Mouse (Mus musculus): ENCODE results near the gene Peg10.

Gene Peg10

GRCm38 (mm10) chr6:4746696-4747439 lies at the start of gene Peg10, which contains the start of gene Sgce:
TSS of gene Peg10 (plus strand) at chr6:4747306.
TSS of gene Sgce (minus strand) at chr6:4747207.
- DNase-seq (ENCODE audit: extremely low read depth, low read depth) = no peak

GRCm38 (mm10) chr6:4701641-4702040 lies 45.5 kb upstream of the Peg10 start:
- DNase-seq (ENCODE audit: extremely low read depth, low read depth) = no peak

- no peak for DNase-seq (ENCODE audit: extremely low read depth, low read depth)
These were observed 43.2 kb upstream of the Peg10 start for GRCm38 (mm10) chr6:4703908-4704307.

- DNase-seq (ENCODE audit: extremely low read depth, low read depth) = no peak
These were observed 40.7 kb upstream of the Peg10 start for GRCm38 (mm10) chr6:4706415-4706814.

GRCm38 (mm10) chr6:4708971-4709370 lies 38.1 kb upstream of the Peg10 start:
- no peak for DNase-seq (ENCODE audit: extremely low read depth, low read depth)

GRCm38 (mm10) chr6:4716171-4716570 lies 30.9 kb upstream of the Peg10 start:
- no peak for DNase-seq (ENCODE audit: extremely low read depth, low read depth)

DNA sequence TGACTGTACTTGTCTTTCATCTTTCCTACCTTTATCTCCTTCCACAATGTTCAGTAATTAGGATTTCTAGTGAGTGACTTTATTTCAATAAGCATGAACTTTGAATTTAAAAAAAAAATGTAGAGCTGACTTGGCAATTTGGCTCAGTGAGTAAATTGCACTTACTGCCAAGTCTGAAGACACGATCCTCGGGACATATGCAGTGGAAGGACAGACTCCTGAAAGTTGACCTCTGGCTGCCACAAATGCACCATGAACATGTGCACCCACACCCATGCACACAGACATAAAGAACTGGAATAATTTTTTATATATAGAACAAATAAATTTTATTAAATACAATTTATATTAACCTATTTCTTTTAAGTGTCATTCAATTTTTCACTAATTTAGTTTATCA lies 29.8 kb upstream of the Peg10 start:
- DNase-seq (ENCODE audit: extremely low read depth, low read depth) = no peak

GRCm38 (mm10) chr6:4722142-4722541 lies 25.0 kb upstream of the Peg10 start:
- no peak for DNase-seq (ENCODE audit: extremely low read depth, low read depth)

DNA sequence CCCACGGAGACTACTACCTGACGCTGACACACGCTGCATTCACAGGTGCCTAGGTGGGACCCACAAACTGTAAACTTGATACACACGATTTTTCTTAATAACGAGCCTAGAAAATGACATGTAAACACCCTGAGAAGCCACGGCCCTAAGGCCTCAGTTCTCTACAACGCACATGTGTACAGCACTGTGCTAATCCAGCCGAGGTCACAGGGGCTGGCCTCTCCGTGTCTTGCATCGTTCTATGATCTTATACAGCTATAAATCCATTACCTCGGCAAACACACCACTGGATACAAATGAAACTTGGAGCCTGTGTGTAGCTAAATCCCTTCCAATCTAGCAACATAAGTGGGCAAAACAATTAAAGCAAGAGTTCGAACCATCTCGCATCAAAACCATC lies 24.4 kb upstream of the Peg10 start:
- no peak for DNase-seq (ENCODE audit: extremely low read depth, low read depth)

DNA sequence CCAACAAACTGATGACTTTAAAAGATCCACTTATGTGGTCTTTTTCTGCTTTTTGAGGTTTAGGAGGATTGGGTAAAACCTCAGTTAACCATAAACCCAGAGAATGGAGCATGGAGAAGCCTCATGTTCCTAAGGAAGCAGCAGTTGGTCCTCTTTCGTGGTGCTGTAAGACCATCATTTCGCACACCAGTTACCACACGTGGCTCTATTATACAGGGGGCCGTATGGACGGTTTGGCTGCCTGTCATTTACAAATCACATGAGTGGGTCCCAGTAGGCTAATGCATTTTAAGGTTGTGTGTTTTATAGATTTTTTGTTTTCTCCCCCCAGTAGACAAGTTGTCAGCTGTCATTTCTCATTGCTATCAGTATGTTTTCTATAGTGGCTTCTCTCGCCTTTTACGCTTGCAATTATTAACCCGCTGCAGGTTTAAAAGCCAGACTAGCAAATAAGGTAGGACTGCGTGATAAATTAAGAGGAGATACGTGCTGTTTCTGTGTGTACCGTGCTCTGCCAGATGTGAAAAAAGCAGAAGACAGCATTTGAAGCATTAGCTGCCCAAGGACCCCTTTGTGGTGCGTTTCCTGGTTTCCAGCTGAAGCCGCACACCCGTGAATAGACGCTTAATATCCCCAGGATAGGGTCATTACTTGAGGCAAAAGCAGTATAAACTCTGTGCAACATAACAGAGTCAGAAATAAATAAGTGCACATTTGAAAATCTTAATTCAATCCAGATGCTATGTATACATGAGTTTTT lies 22.9 kb upstream of the Peg10 start:
- DNase-seq (ENCODE audit: extremely low read depth, low read depth) = no peak

DNA sequence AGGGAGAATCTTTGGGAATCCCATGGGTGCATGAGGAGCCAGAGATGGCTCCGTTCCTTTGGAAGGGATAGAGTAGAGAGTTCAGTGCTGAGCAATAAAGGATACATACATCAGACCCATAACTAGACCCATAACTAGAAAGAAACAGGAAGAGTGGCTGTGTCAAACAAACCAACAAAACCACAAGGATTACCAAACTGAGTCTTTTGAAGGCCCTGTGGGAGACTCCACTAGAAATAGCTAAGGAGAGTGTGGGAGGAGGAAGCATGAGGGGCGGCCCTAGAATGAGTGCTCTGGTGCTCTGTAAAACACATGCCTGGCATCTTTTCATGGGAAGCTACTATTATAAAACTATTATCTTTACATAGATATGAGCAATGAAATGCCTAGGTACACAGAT lies 18.8 kb upstream of the Peg10 start:
- no peak for DNase-seq (ENCODE audit: extremely low read depth, low read depth)

DNA sequence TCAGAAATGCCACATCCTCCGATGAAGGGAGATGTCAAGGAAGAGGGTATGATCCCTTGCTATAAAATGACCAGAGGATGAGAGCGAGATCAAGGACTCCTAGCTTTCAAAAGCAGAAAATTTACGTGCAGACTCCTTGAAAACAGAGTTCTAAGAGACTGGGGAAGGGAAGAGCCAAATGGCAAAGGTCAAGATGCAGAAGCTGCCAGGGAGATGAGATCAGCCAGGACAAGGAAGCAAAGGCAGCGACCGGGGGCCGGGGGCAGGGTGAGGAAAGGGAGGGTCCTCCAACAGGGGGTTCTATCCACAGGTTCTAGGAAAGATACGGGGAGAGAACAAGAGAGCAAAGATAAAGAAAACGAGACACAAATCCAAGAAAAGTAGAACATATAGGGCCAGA lies 15.4 kb upstream of the Peg10 start:
- no peak for DNase-seq (ENCODE audit: extremely low read depth, low read depth)

- no peak for DNase-seq (ENCODE audit: extremely low read depth, low read depth)
These were observed 13.9 kb upstream of the Peg10 start for GRCm38 (mm10) chr6:4733208-4733607.

GRCm38 (mm10) chr6:4736372-4736771 lies 10.7 kb upstream of the Peg10 start:
- no peak for DNase-seq (ENCODE audit: extremely low read depth, low read depth)

GRCm38 (mm10) chr6:4738034-4738629 lies 9.0 kb upstream of the Peg10 start:
- DNase-seq (ENCODE audit: extremely low read depth, low read depth) = no peak

GRCm38 (mm10) chr6:4738717-4739116 lies 8.4 kb upstream of the Peg10 start:
- DNase-seq (ENCODE audit: extremely low read depth, low read depth) = no peak

GRCm38 (mm10) chr6:4739522-4740355 lies 7.4 kb upstream of the Peg10 start:
- no peak for DNase-seq (ENCODE audit: extremely low read depth, low read depth)

GRCm38 (mm10) chr6:4740511-4740910 lies 6.6 kb upstream of the Peg10 start:
- no peak for DNase-seq (ENCODE audit: extremely low read depth, low read depth)

GRCm38 (mm10) chr6:4746036-4746695 lies 940 bp upstream of the Peg10 start:
- no peak for DNase-seq (ENCODE audit: extremely low read depth, low read depth)

DNA sequence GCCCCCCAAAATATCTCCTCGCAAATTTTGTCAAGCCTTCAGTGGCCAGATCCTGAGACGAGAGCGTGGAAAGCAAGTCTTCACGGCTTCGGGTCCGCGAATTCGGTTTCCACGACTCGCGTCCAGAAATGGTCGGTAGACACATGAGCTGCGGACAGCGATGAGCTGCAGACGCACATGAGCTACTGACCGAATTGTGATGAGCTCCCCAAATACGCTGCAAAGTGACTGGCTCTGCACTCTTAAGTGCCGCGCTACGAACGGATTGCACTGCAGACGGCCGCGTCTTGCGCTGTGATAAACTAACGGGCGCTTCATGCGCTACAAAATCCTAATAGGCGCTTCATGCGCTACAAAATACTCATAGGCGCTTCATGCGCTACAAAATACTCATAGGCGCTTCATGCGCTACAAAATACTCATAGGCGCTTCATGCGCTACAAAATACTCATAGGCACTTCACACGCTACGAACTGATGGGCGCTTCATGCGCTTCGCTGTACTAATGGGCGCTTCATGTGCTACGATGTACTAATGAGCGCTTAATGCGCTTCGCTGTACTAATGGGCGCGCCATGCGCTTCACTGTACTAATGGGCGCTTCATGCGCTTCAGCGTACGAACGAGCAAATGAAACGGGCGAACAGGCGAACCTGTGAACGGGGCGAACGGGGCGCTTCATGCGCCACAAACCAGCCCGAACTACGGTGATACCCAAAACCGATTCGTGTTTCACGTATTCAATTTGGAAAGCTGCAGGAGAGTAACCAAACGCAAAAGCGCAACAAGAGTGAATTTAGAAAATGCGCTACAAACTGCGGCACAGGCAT lies 785 bp downstream of the Peg10 start:
- no peak for DNase-seq (ENCODE audit: extremely low read depth, low read depth)
